23 mouse cellular contexts compared by ENCODE assay signal in the genomic region with DNA sequence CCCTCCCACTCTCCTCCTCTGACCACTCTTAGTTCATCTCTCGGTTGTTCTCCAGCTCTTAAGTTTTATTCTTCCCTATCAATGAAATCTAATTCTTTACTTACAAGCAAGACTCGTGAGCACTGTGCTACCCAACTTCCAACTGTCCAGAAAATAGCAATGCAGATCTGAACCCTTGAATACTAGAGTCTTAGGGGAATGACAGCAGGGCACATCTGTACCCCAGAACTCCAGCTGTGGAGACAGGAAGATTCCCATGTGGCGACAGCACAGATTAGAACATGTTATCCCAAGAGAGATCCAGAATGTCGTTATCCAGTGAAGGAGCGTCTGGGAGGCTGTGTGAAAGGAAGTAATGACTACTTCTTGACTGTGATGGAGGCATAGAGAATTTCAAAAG. TPM values are rescaled to one million over a fixed set of nuclear protein-coding genes. Genes with fewer than 3 reads are reported as not detected.
DNase-seq lines count a peak whose midpoint lies in the region; ATAC-seq lines count a peak whose summit lies in the region.
"Had no signal": no experiment of that assay in that cellular context is flagged by ENCODE, and none has a peak within 500 bp of the region (broad histone marks: within the 10 kb centered on the region; RNA-seq: fewer than 3 reads in every experiment).

No protein-coding gene starts in this region.

- peaks cover 15% of the 10 kb centered on the region for H3K4me1 ChIP-seq in midbrain, embryonic 10.5 days
- peaks cover 14% of the 10 kb centered on the region for H3K4me1 ChIP-seq in midbrain, embryonic 16.5 days (ENCODE audit: control insufficient read depth, insufficient read depth, low read length)
- H3K4me1 ChIP-seq in embryonic facial prominence, embryonic 12.5 days, result peaks cover 19% of the 10 kb centered on the region
- H3K4me1 ChIP-seq in limb, embryonic 10.5 days, result peaks cover 32% of the 10 kb centered on the region
- peaks cover 8% of the 10 kb centered on the region for H3K4me1 ChIP-seq in neural tube, embryonic 12.5 days

- 0 out of 2 replicates have a peak overlapping the region, but pooled peaks have one; percentile 38 for H3K27ac ChIP-seq in midbrain, embryonic 10.5 days (replicated peaks)
- no peak overlapping the region for H3K27ac ChIP-seq in midbrain, embryonic 16.5 days (ENCODE audit: low read length)
- H3K27ac ChIP-seq in embryonic facial prominence, embryonic 12.5 days, result peak overlapping the region; percentile 88
- H3K27ac ChIP-seq in limb, embryonic 10.5 days, result peak overlapping the region; percentile 89
- no peak overlapping the region for H3K27ac ChIP-seq in neural tube, embryonic 12.5 days
- H3K27ac ChIP-seq: forebrain, embryonic 15.5 days; hindbrain, embryonic 14.5 days; intestine, embryonic 15.5 days; kidney, embryonic 15.5 days; left cerebral cortex, adult 2 months had no signal

- H3K36me3 ChIP-seq in midbrain, embryonic 10.5 days, result no peaks in the 10 kb centered on the region
- H3K36me3 ChIP-seq in midbrain, embryonic 16.5 days (ENCODE audit: control insufficient read depth, insufficient read depth, low read length), result no peaks in the 10 kb centered on the region
- H3K36me3 ChIP-seq in embryonic facial prominence, embryonic 12.5 days, result no peaks in the 10 kb centered on the region
- H3K36me3 ChIP-seq in limb, embryonic 10.5 days, result no peaks in the 10 kb centered on the region
- no peaks in the 10 kb centered on the region for H3K36me3 ChIP-seq in neural tube, embryonic 12.5 days
- H3K36me3 ChIP-seq: forebrain, embryonic 15.5 days; intestine, embryonic 15.5 days; kidney, embryonic 15.5 days had no signal

- ATAC-seq in midbrain, embryonic 16.5 days, result no peak
- ATAC-seq in embryonic facial prominence, embryonic 12.5 days (ENCODE audit: insufficient number of reproducible peaks, insufficient read depth, low FRiP score, low TSS enrichment), result no peak
- peak; percentile 19; the same call in 1 of the 2 replicates for ATAC-seq in neural tube, embryonic 12.5 days (ENCODE audit: low FRiP score, low read depth)

- no peak overlapping the region for H3K4me2 ChIP-seq in midbrain, embryonic 16.5 days (ENCODE audit: low read length)
- no peak overlapping the region for H3K4me2 ChIP-seq in embryonic facial prominence, embryonic 12.5 days (replicated peaks)
- no peak overlapping the region for H3K4me2 ChIP-seq in neural tube, embryonic 12.5 days (replicated peaks)
- H3K4me2 ChIP-seq: hindbrain, embryonic 14.5 days; intestine, embryonic 15.5 days; kidney, embryonic 15.5 days had no signal

- DNase-seq in midbrain, embryonic 10.5 days (ENCODE audit: low spot score), result no peak
- no peak for DNase-seq in limb, embryonic 10.5 days (ENCODE audit: low spot score)
- no peak for DNase-seq in gastrocnemius, postnatal 4 days (ENCODE audit: low spot score in 2 of 2)
- no peak for DNase-seq in adrenal gland, adult (ENCODE audit: inconsistent age in 2 of 2, low spot score in 1 of 2)
- DNase-seq: adrenal gland, postnatal 36 days; cerebellum, adult 2 months; lung, adult 18-20 months; right cerebral cortex, postnatal 4 days had no signal

- no peaks in the 10 kb centered on the region for H3K9me3 ChIP-seq in midbrain, embryonic 10.5 days (replicated peaks)
- no peaks in the 10 kb centered on the region for H3K9me3 ChIP-seq in midbrain, embryonic 16.5 days (replicated peaks; ENCODE audit: control insufficient read depth, low read length, poor library complexity, severe bottlenecking)
- H3K9me3 ChIP-seq in embryonic facial prominence, embryonic 12.5 days, result no peaks in the 10 kb centered on the region
- H3K9me3 ChIP-seq in limb, embryonic 10.5 days (replicated peaks), result no peaks in the 10 kb centered on the region
- H3K9me3 ChIP-seq in neural tube, embryonic 12.5 days, result no peaks in the 10 kb centered on the region
- H3K9me3 ChIP-seq: forebrain, embryonic 15.5 days; intestine, embryonic 15.5 days; kidney, embryonic 15.5 days had no signal

- WGBS in midbrain, embryonic 10.5 days, result 87% methylated on average over 5 of the region's 5 CpGs
- WGBS in midbrain, embryonic 16.5 days, result 63% methylated on average over 5 of the region's 5 CpGs
- 64% methylated on average over 5 of the region's 5 CpGs for WGBS in embryonic facial prominence, embryonic 12.5 days
- 76% methylated on average over 5 of the region's 5 CpGs for WGBS in limb, embryonic 10.5 days
- WGBS in neural tube, embryonic 12.5 days, result 68% methylated on average over 5 of the region's 5 CpGs

- no peak overlapping the region for H3K4me3 ChIP-seq in midbrain, embryonic 10.5 days
- no peak overlapping the region for H3K4me3 ChIP-seq in midbrain, embryonic 16.5 days (ENCODE audit: low read depth, low read length)
- H3K4me3 ChIP-seq in embryonic facial prominence, embryonic 12.5 days, result no peak overlapping the region
- no peak overlapping the region for H3K4me3 ChIP-seq in limb, embryonic 10.5 days
- H3K4me3 ChIP-seq in neural tube, embryonic 12.5 days, result no peak overlapping the region
- H3K4me3 ChIP-seq: forebrain, embryonic 15.5 days; intestine, embryonic 15.5 days; kidney, embryonic 15.5 days; left cerebral cortex, adult 2 months had no signal

- no peak overlapping the region for H3K9ac ChIP-seq in midbrain, embryonic 16.5 days (ENCODE audit: low read depth, low read length)
- no peak overlapping the region for H3K9ac ChIP-seq in embryonic facial prominence, embryonic 12.5 days
- no peak overlapping the region for H3K9ac ChIP-seq in neural tube, embryonic 12.5 days
- H3K9ac ChIP-seq: forebrain, embryonic 15.5 days; hindbrain, embryonic 14.5 days; intestine, embryonic 15.5 days; kidney, embryonic 15.5 days had no signal

- H3K27me3 ChIP-seq in midbrain, embryonic 10.5 days (ENCODE audit: low read depth, poor library complexity, severe bottlenecking), result no peaks in the 10 kb centered on the region
- H3K27me3 ChIP-seq in midbrain, embryonic 16.5 days (ENCODE audit: control insufficient read depth, insufficient read depth, low read depth, low read length), result no peaks in the 10 kb centered on the region
- no peaks in the 10 kb centered on the region for H3K27me3 ChIP-seq in embryonic facial prominence, embryonic 12.5 days
- no peaks in the 10 kb centered on the region for H3K27me3 ChIP-seq in limb, embryonic 10.5 days (ENCODE audit: low read depth, poor library complexity, severe bottlenecking)
- H3K27me3 ChIP-seq in neural tube, embryonic 12.5 days (replicated peaks), result no peaks in the 10 kb centered on the region
- H3K27me3 ChIP-seq: forebrain, embryonic 15.5 days; intestine, embryonic 15.5 days; kidney, embryonic 15.5 days had no signal

RNA-seq across cellular contexts. Expression of a gene that starts 20.4 kb away (rescaled TPM):
- 0.23 and 0.41 TPM in 2 replicates for polyA plus RNA-seq in midbrain, embryonic 10.5 days (2016; fragmentation: Nextera tagmentation; extraction: Ambion mirVana)
- polyA plus RNA-seq in midbrain, embryonic 16.5 days (2015; fragmentation: Nextera tagmentation; extraction: Ambion mirVana), result 0.57 and 0.65 TPM in 2 replicates
- 0.24 TPM in 1 of 2 replicates, not detected in the other for polyA plus RNA-seq in embryonic facial prominence, embryonic 12.5 days (2016; fragmentation: Nextera tagmentation; extraction: Ambion mirVana)
- polyA plus RNA-seq in limb, embryonic 10.5 days (2016; fragmentation: Nextera tagmentation; extraction: Ambion mirVana), result not detected in 2 replicates
- 0.29 TPM in 1 of 2 replicates, not detected in the other for polyA plus RNA-seq in neural tube, embryonic 12.5 days (2016; fragmentation: Nextera tagmentation; extraction: Ambion mirVana)
- not detected for total RNA-seq in gastrocnemius, postnatal 4 days (2021)
- total RNA-seq: adrenal gland, postnatal 36 days; common myeloid progenitor, adult 5-6 weeks; granulocyte monocyte progenitor cell, adult 5-6 weeks; liver, adult 2 months; neutrophil, adult 5-6 weeks had no signal
- polyA plus RNA-seq: activated CD4-positive, CD25-positive, alpha-beta regulatory T cell, adult 4 months; C2C12; forebrain, embryonic 15.5 days; liver, adult 2 months; Patski had no signal

RNA-seq across cellular contexts. Expression of a gene that starts 27.9 kb away (rescaled TPM):
- polyA plus RNA-seq in midbrain, embryonic 10.5 days (2016; fragmentation: Nextera tagmentation; extraction: Ambion mirVana), result 0.19 and 0.38 TPM in 2 replicates
- 1.8 and 2.4 TPM in 2 replicates for polyA plus RNA-seq in midbrain, embryonic 16.5 days (2015; fragmentation: Nextera tagmentation; extraction: Ambion mirVana)
- polyA plus RNA-seq in embryonic facial prominence, embryonic 12.5 days (2016; fragmentation: Nextera tagmentation; extraction: Ambion mirVana), result 1.4 and 1.6 TPM in 2 replicates
- polyA plus RNA-seq in limb, embryonic 10.5 days (2016; fragmentation: Nextera tagmentation; extraction: Ambion mirVana), result 0.10 and 0.25 TPM in 2 replicates
- polyA plus RNA-seq in neural tube, embryonic 12.5 days (2016; fragmentation: Nextera tagmentation; extraction: Ambion mirVana), result 0.70 and 1.2 TPM in 2 replicates
- total RNA-seq in gastrocnemius, postnatal 4 days (2021), result under 1 TPM in 1 of 2 experiments, not detected in 1; 0.39 TPM
- total RNA-seq: adrenal gland, postnatal 36 days; liver, adult 2 months; neutrophil, adult 5-6 weeks had no signal
- polyA plus RNA-seq: C2C12; liver, adult 2 months; Patski had no signal

Comparison
In these comparisons a context has a peak if more than half of its experiments do, and no peak if none do; other contexts are left out.
1. H3K27ac ChIP-seq: peak in midbrain, embryonic 10.5 days (single experiment), embryonic facial prominence, embryonic 12.5 days (single experiment) and limb, embryonic 10.5 days (single experiment); none in midbrain, embryonic 16.5 days (single experiment) and neural tube, embryonic 12.5 days (single experiment).